Mouse (Mus musculus): ENCODE results near the gene 4922502D21Rik.
"Not testable (repeated sequence)": the region's sequence is repeated elsewhere in the genome, so short reads cannot be mapped to it uniquely, and the experiment has no call there.

4922502D21Rik gene

GRCm38 (mm10) chr6:129331610-129332009 lies at the start of gene 4922502D21Rik:
Gene 4922502D21Rik, minus strand, starts transcription at chr6:129331796.
- no peak for DNase-seq (ENCODE audit: low spot score)

GRCm38 (mm10) chr6:129380454-129380853 lies 48.9 kb upstream of the 4922502D21Rik start:
- no peak for DNase-seq (ENCODE audit: low spot score)

- DNase-seq (ENCODE audit: low spot score) = no peak
Measured at GRCm38 (mm10) chr6:129374937-129375471, 43.4 kb upstream of the 4922502D21Rik start.

- no peak for DNase-seq (ENCODE audit: low spot score)
Measured at GRCm38 (mm10) chr6:129369374-129370132, 38.0 kb upstream of the 4922502D21Rik start.

- DNase-seq (ENCODE audit: low spot score) = no peak
Measured at GRCm38 (mm10) chr6:129365959-129366359, 34.4 kb upstream of the 4922502D21Rik start.

GRCm38 (mm10) chr6:129363942-129364341 lies 32.3 kb upstream of the 4922502D21Rik start:
- DNase-seq (ENCODE audit: low spot score) = no peak

GRCm38 (mm10) chr6:129359515-129359914 lies 27.9 kb upstream of the 4922502D21Rik start:
- DNase-seq (ENCODE audit: low spot score) = no peak

- DNase-seq (ENCODE audit: low spot score) = no peak
Measured at GRCm38 (mm10) chr6:129356430-129356829, 24.8 kb upstream of the 4922502D21Rik start.

GRCm38 (mm10) chr6:129355774-129356173 lies 24.2 kb upstream of the 4922502D21Rik start:
- DNase-seq (ENCODE audit: low spot score) = no peak

- DNase-seq (ENCODE audit: low spot score) = no peak
Measured at GRCm38 (mm10) chr6:129351091-129351490, 19.5 kb upstream of the 4922502D21Rik start.

GRCm38 (mm10) chr6:129349524-129350352 lies 18.1 kb upstream of the 4922502D21Rik start:
- no peak for DNase-seq (ENCODE audit: low spot score)

- DNase-seq (ENCODE audit: low spot score) = no peak
Measured at GRCm38 (mm10) chr6:129344408-129344807, 12.8 kb upstream of the 4922502D21Rik start.

- DNase-seq (ENCODE audit: low spot score) = not testable (repeated sequence)
Measured at GRCm38 (mm10) chr6:129342391-129342790, 10.8 kb upstream of the 4922502D21Rik start, which contains the start of gene Clec12a. Gene Clec12a, plus strand, starts transcription at chr6:129342691.

- DNase-seq (ENCODE audit: low spot score) = no peak
Measured at GRCm38 (mm10) chr6:129337751-129338150, 6.2 kb upstream of the 4922502D21Rik start.

- peak; percentile 57 for DNase-seq (ENCODE audit: low spot score)
Measured at GRCm38 (mm10) chr6:129333674-129334078, 2.1 kb upstream of the 4922502D21Rik start.

GRCm38 (mm10) chr6:129326568-129327150 lies 4.9 kb downstream of the 4922502D21Rik start:
- DNase-seq (ENCODE audit: low spot score) = no peak

GRCm38 (mm10) chr6:129326016-129326415 lies 5.6 kb downstream of the 4922502D21Rik start:
- DNase-seq (ENCODE audit: low spot score) = no peak

GRCm38 (mm10) chr6:129319331-129319730 lies 12.3 kb downstream of the 4922502D21Rik start:
- DNase-seq (ENCODE audit: low spot score) = no peak

GRCm38 (mm10) chr6:129318395-129318794 lies 13.2 kb downstream of the 4922502D21Rik start:
- no peak for DNase-seq (ENCODE audit: low spot score)

GRCm38 (mm10) chr6:129316463-129316862 lies 15.1 kb downstream of the 4922502D21Rik start:
- DNase-seq (ENCODE audit: low spot score) = no peak

- DNase-seq (ENCODE audit: low spot score) = no peak
Measured at GRCm38 (mm10) chr6:129315698-129316097, 15.9 kb downstream of the 4922502D21Rik start.

GRCm38 (mm10) chr6:129314655-129315168 lies 16.9 kb downstream of the 4922502D21Rik start:
- DNase-seq (ENCODE audit: low spot score) = no peak

Data from layer of hippocampus, adult 11-12 months (tissue).